In the genomic region with DNA sequence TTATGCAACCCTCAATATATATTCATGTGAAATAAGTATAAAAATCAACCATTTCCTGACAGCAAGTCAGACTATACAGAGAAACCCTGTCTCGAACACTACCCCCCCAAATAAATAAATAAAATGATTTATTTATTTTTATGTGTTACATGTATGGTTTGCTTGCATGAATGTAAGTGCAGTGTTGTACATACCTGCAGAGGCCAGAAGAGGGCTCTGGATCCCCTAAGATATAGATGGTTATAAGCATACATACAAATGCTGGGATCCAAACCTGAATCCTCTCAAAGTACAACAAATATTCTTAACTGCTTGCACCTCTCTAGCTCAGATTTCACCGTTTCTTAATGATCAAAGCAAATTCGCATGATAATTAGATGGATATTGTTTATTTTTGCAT, we compare ENCODE assay signal across 9 mouse cellular contexts. TPM values are rescaled to one million over a fixed set of nuclear protein-coding genes. Genes with fewer than 3 reads are reported as not detected.
DNase-seq lines count a peak whose midpoint lies in the region; ATAC-seq and TF ChIP-seq lines count a peak whose summit lies in the region.
"Had no signal": no experiment of that assay in that cellular context is flagged by ENCODE, and none has a peak within 500 bp of the region (broad histone marks: within the 10 kb centered on the region; RNA-seq: fewer than 3 reads in every experiment).

No protein-coding gene starts in this region.

- no peak overlapping the region for H3K9ac ChIP-seq in forebrain, embryonic 14.5 days (ENCODE audit: low read length)
- no peak overlapping the region for H3K9ac ChIP-seq in forebrain, embryonic 11.5 days (ENCODE audit: low read length)
- no peak overlapping the region for H3K9ac ChIP-seq in liver, adult 2 months (ENCODE audit: low read depth, low read length)
- H3K9ac ChIP-seq in liver, embryonic 12.5 days = no peak overlapping the region
- H3K9ac ChIP-seq in hindbrain, postnatal 0 days (replicated peaks; ENCODE audit: low read length) = no peak overlapping the region
- H3K9ac ChIP-seq in forebrain, embryonic 15.5 days (replicated peaks) = no peak overlapping the region

- H3K4me3 ChIP-seq in forebrain, embryonic 14.5 days (ENCODE audit: low read depth, low read length) = no peak overlapping the region
- no peak overlapping the region for H3K4me3 ChIP-seq in forebrain, embryonic 11.5 days (ENCODE audit: low read depth, low read length)
- H3K4me3 ChIP-seq in liver, adult 2 months (ENCODE audit: insufficient read depth, low read depth, low read length) = no peak overlapping the region
- no peak overlapping the region for H3K4me3 ChIP-seq in liver, embryonic 12.5 days
- no peak overlapping the region for H3K4me3 ChIP-seq in hindbrain, postnatal 0 days (ENCODE audit: low read length)
- H3K4me3 ChIP-seq in forebrain, embryonic 15.5 days = no peak overlapping the region

- ATAC-seq in forebrain, embryonic 14.5 days = no peak
- ATAC-seq in forebrain, embryonic 11.5 days (replicated peaks; ENCODE audit: low FRiP score) = no peak
- ATAC-seq in liver, embryonic 12.5 days = no peak
- no peak for ATAC-seq in hindbrain, postnatal 0 days
- no peak for ATAC-seq in forebrain, embryonic 15.5 days (replicated peaks)

- WGBS in forebrain, embryonic 14.5 days = 70% methylated on average over 3 of the region's 3 CpGs
- WGBS in forebrain, embryonic 11.5 days = 72% methylated on average over 3 of the region's 3 CpGs
- 86% methylated on average over 3 of the region's 3 CpGs for WGBS in liver, adult 2 months
- WGBS in liver, embryonic 12.5 days (ENCODE audit: insufficient replicate concordance) = 69% methylated on average over 3 of the region's 3 CpGs
- WGBS in hindbrain, postnatal 0 days = 63% methylated on average over 3 of the region's 3 CpGs
- 66% methylated on average over 3 of the region's 3 CpGs for WGBS in forebrain, embryonic 15.5 days

- no peaks in the 10 kb centered on the region for H3K4me1 ChIP-seq in forebrain, embryonic 14.5 days (ENCODE audit: control insufficient read depth, insufficient read depth, low read length)
- H3K4me1 ChIP-seq in forebrain, embryonic 11.5 days (replicated peaks; ENCODE audit: control insufficient read depth, insufficient read depth, low read length) = no peaks in the 10 kb centered on the region
- no peaks in the 10 kb centered on the region for H3K4me1 ChIP-seq in liver, adult 2 months (ENCODE audit: control insufficient read depth, insufficient read depth, low read length)
- no peaks in the 10 kb centered on the region for H3K4me1 ChIP-seq in liver, embryonic 12.5 days
- no peaks in the 10 kb centered on the region for H3K4me1 ChIP-seq in hindbrain, postnatal 0 days (ENCODE audit: insufficient read depth, low read length)
- no peaks in the 10 kb centered on the region for H3K4me1 ChIP-seq in forebrain, embryonic 15.5 days

- TF ChIP-seq POLR2A in liver, adult 2 months (IDR thresholded peaks at IDR 0.05; ENCODE audit: extremely low read depth, insufficient read depth, low read length) = no peak

- H3K4me2 ChIP-seq in forebrain, embryonic 14.5 days (ENCODE audit: low read length) = no peak overlapping the region
- no peak overlapping the region for H3K4me2 ChIP-seq in forebrain, embryonic 11.5 days (ENCODE audit: low read depth, low read length, severe bottlenecking)
- H3K4me2 ChIP-seq in liver, embryonic 12.5 days = no peak overlapping the region
- H3K4me2 ChIP-seq in hindbrain, postnatal 0 days (ENCODE audit: low read depth, low read length) = no peak overlapping the region
- H3K4me2 ChIP-seq in forebrain, embryonic 15.5 days (replicated peaks) = no peak overlapping the region

- no peaks in the 10 kb centered on the region for H3K27me3 ChIP-seq in forebrain, embryonic 14.5 days (replicated peaks; ENCODE audit: control insufficient read depth, insufficient read depth, low read length)
- H3K27me3 ChIP-seq in forebrain, embryonic 11.5 days (ENCODE audit: control insufficient read depth, insufficient read depth, low read length) = no peaks in the 10 kb centered on the region
- no peaks in the 10 kb centered on the region for H3K27me3 ChIP-seq in liver, adult 2 months (ENCODE audit: control insufficient read depth, insufficient read depth, low read length)
- H3K27me3 ChIP-seq in liver, embryonic 12.5 days (replicated peaks) = no peaks in the 10 kb centered on the region
- H3K27me3 ChIP-seq in hindbrain, postnatal 0 days (ENCODE audit: insufficient read depth, low read length) = no peaks in the 10 kb centered on the region
- no peaks in the 10 kb centered on the region for H3K27me3 ChIP-seq in forebrain, embryonic 15.5 days

- DNase-seq in forebrain, embryonic 14.5 days (ENCODE audit: low spot score) = peak; percentile 78
- DNase-seq in forebrain, embryonic 11.5 days (ENCODE audit: low spot score) = no peak
- peak; percentile 23 for DNase-seq in liver, adult 2 months (ENCODE audit: extremely low read depth, low read depth, low spot score)
- peak; percentile 21 for DNase-seq in c-Kit-positive CD71-positive TER-119-negative erythroid progenitor cells, embryonic 14.5 days (ENCODE audit: low read depth)
- DNase-seq in hindbrain, postnatal 0 days (ENCODE audit: low spot score) = peak; percentile 79
- peak; percentile 32 for DNase-seq in retina, postnatal 7 days (ENCODE audit: low read depth, low spot score)

- no peaks in the 10 kb centered on the region for H3K79me2 ChIP-seq in liver, adult 2 months (ENCODE audit: control insufficient read depth, insufficient read depth, low read length)

- H3K27ac ChIP-seq in forebrain, embryonic 14.5 days (ENCODE audit: low read depth, low read length) = no peak overlapping the region
- H3K27ac ChIP-seq in forebrain, embryonic 11.5 days (ENCODE audit: low read depth, low read length) = no peak overlapping the region
- H3K27ac ChIP-seq in liver, adult 2 months (replicated peaks; ENCODE audit: insufficient read depth, low read depth, low read length) = no peak overlapping the region
- H3K27ac ChIP-seq in liver, embryonic 12.5 days = no peak overlapping the region
- H3K27ac ChIP-seq in hindbrain, postnatal 0 days = no peak overlapping the region
- no peak overlapping the region for H3K27ac ChIP-seq in forebrain, embryonic 15.5 days (replicated peaks)

- no peak for TF ChIP-seq CTCF in liver, adult 2 months (IDR thresholded peaks at IDR 0.05; ENCODE audit: low read depth, low read length)
- TF ChIP-seq CTCF in hindbrain, postnatal 0 days (IDR thresholded peaks at IDR 0.05; ENCODE audit: low read depth) = peak; percentile 78

- H3K36me3 ChIP-seq in forebrain, embryonic 14.5 days (ENCODE audit: control insufficient read depth, insufficient read depth, low read length) = peaks cover 26% of the 10 kb centered on the region
- H3K36me3 ChIP-seq in forebrain, embryonic 11.5 days (ENCODE audit: control insufficient read depth, insufficient read depth, low read length) = no peaks in the 10 kb centered on the region
- peaks cover 27% of the 10 kb centered on the region for H3K36me3 ChIP-seq in liver, adult 2 months (ENCODE audit: control insufficient read depth, insufficient read depth, low read length)
- H3K36me3 ChIP-seq in liver, embryonic 12.5 days = peaks cover 54% of the 10 kb centered on the region
- H3K36me3 ChIP-seq in hindbrain, postnatal 0 days (ENCODE audit: insufficient read depth, low read length) = no peaks in the 10 kb centered on the region; the same call in 1 of the 2 replicates
- peaks cover 6% of the 10 kb centered on the region for H3K36me3 ChIP-seq in forebrain, embryonic 15.5 days

- H3K9me3 ChIP-seq in forebrain, embryonic 14.5 days (replicated peaks; ENCODE audit: control insufficient read depth, low read length) = no peaks in the 10 kb centered on the region
- no peaks in the 10 kb centered on the region for H3K9me3 ChIP-seq in forebrain, embryonic 11.5 days (ENCODE audit: control insufficient read depth, low read length)
- no peaks in the 10 kb centered on the region for H3K9me3 ChIP-seq in liver, embryonic 12.5 days (replicated peaks)
- H3K9me3 ChIP-seq in hindbrain, postnatal 0 days (ENCODE audit: low read length) = no peaks in the 10 kb centered on the region
- no peaks in the 10 kb centered on the region for H3K9me3 ChIP-seq in forebrain, embryonic 15.5 days
- H3K9me3 ChIP-seq: G1E had no signal

RNA-seq across cellular contexts. Expression of gene Rasl10b, which starts 51.5 kb away (rescaled TPM):
- polyA plus RNA-seq in forebrain, embryonic 14.5 days (2014; fragmentation: Nextera tagmentation; extraction: Ambion mirVana) = 7.9 and 12.3 TPM in 2 replicates
- 4.1 and 4.6 TPM in 2 replicates for polyA plus RNA-seq in forebrain, embryonic 11.5 days (2014; fragmentation: Nextera tagmentation; extraction: Ambion mirVana)
- 0.07 and 0.18 TPM in 2 replicates for total RNA-seq in liver, adult 2 months (2014; rRNA removed)
- 0.12 and 0.24 TPM in 2 replicates for polyA plus RNA-seq in liver, adult 2 months (2012; rRNA removed)
- polyA plus RNA-seq in liver, embryonic 12.5 days (2016; fragmentation: Nextera tagmentation; extraction: Ambion mirVana) = 0.57 and 0.99 TPM in 2 replicates
- 122 and 128 TPM in 2 replicates for total RNA-seq in hindbrain, postnatal 0 days (2014; rRNA removed)
- 42.2 and 44.6 TPM in 2 replicates for polyA plus RNA-seq in hindbrain, postnatal 0 days (2015; fragmentation: Nextera tagmentation; extraction: Ambion mirVana)
- 27.2 and 29.6 TPM in 2 replicates for polyA plus RNA-seq in forebrain, embryonic 15.5 days (2015; fragmentation: Nextera tagmentation; extraction: Ambion mirVana)
- total RNA-seq: G1E had no signal

RNA-seq across cellular contexts. Expression of gene Pex12, which starts 55.0 kb away (rescaled TPM):
- 18.0 and 23.3 TPM in 2 replicates for polyA plus RNA-seq in forebrain, embryonic 14.5 days (2014; fragmentation: Nextera tagmentation; extraction: Ambion mirVana)
- polyA plus RNA-seq in forebrain, embryonic 11.5 days (2014; fragmentation: Nextera tagmentation; extraction: Ambion mirVana) = 16.0 and 16.5 TPM in 2 replicates
- total RNA-seq in liver, adult 2 months (2014; rRNA removed) = 4.3 and 5.5 TPM in 2 replicates
- 7.9 and 10.1 TPM in 2 replicates for polyA plus RNA-seq in liver, adult 2 months (2012; rRNA removed)
- polyA plus RNA-seq in liver, embryonic 12.5 days (2016; fragmentation: Nextera tagmentation; extraction: Ambion mirVana) = 8.2 and 8.3 TPM in 2 replicates
- total RNA-seq in hindbrain, postnatal 0 days (2014; rRNA removed) = 10.5 and 15.5 TPM in 2 replicates
- polyA plus RNA-seq in hindbrain, postnatal 0 days (2015; fragmentation: Nextera tagmentation; extraction: Ambion mirVana) = 11.5 and 12.8 TPM in 2 replicates
- polyA plus RNA-seq in forebrain, embryonic 15.5 days (2015; fragmentation: Nextera tagmentation; extraction: Ambion mirVana) = 20.2 and 20.3 TPM in 2 replicates

RNA-seq across cellular contexts. Expression of gene Ap2b1, which starts 58.6 kb away (rescaled TPM):
- 107 and 139 TPM in 2 replicates for polyA plus RNA-seq in forebrain, embryonic 14.5 days (2014; fragmentation: Nextera tagmentation; extraction: Ambion mirVana)
- 108 and 110 TPM in 2 replicates for polyA plus RNA-seq in forebrain, embryonic 11.5 days (2014; fragmentation: Nextera tagmentation; extraction: Ambion mirVana)
- 25.4 and 31.3 TPM in 2 replicates for total RNA-seq in liver, adult 2 months (2014; rRNA removed)
- polyA plus RNA-seq in liver, adult 2 months (2012; rRNA removed) = 16.2 and 16.3 TPM in 2 replicates
- polyA plus RNA-seq in liver, embryonic 12.5 days (2016; fragmentation: Nextera tagmentation; extraction: Ambion mirVana) = 32.8 and 33.4 TPM in 2 replicates
- total RNA-seq in hindbrain, postnatal 0 days (2014; rRNA removed) = 208 and 209 TPM in 2 replicates
- polyA plus RNA-seq in hindbrain, postnatal 0 days (2015; fragmentation: Nextera tagmentation; extraction: Ambion mirVana) = 86.3 and 94.8 TPM in 2 replicates
- polyA plus RNA-seq in forebrain, embryonic 15.5 days (2015; fragmentation: Nextera tagmentation; extraction: Ambion mirVana) = 106 and 107 TPM in 2 replicates
